Mouse (Mus musculus) MEL (cell line): ENCODE data around the gene Gm10778.

Experiments used
- EP300 ChIP-seq, 2 experiments: IDR thresholded peaks; 2 replicates each; pipeline ENCODE4 v1.6.1; 2011; ENCODE audit warnings: improper control_type of control experiment in 2 of 2, low read length in 2 of 2, low read depth in 1 of 2, mild to moderate bottlenecking in 1 of 2
- POLR2A ChIP-seq, 2 experiments: IDR thresholded peaks; 2 replicates each; pipeline ENCODE4 v1.6.1; 2011 to 2012; ENCODE audit warnings: low read length in 2 of 2, mild to moderate bottlenecking in 2 of 2, control low read depth in 1 of 2, improper control_type of control experiment in 1 of 2, low read depth in 1 of 2, moderate library complexity in 1 of 2; ENCODE audit not compliant: control insufficient read depth in 1 of 2, insufficient read depth in 1 of 2, poor library complexity in 1 of 2
- TCF12 ChIP-seq: IDR thresholded peaks from 2 replicates; pipeline ENCODE4 v1.6.1; 2014; ENCODE audit warnings: low read depth, mild to moderate bottlenecking, inconsistent platforms, low read length, improper control_type of control experiment, moderate library complexity
- ZMIZ1 ChIP-seq: IDR thresholded peaks from 2 replicates; pipeline ENCODE4 v1.6.1; 2012; ENCODE audit warnings: low read depth, mild to moderate bottlenecking, inconsistent platforms, low read length, improper control_type of control experiment, moderate library complexity

DNA sequence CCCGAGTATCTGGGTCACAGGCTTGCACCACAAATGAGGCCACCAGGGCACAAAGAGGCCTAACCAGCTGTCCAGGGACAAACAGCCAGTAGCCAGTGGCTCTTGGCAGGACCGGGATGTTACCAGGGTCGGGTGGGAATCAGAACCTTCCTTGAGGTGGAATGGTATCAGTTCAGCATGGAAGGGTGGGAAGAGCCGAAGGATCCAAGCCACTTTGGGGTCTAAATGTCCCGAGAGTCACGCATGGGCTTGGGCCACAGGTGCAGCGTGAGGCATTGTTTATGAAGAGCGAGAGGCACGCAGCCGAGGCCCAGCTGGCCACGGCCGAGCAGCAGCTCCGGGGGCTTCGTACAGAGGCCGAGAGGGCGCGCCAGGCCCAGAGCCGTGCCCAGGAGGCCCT lies 4.1 kb upstream of the Gm10778 start:
- TF ChIP-seq TCF12 (no peak), POLR2A (IDR thresholded peaks at IDR 0.05; ENCODE audit: control insufficient read depth in 1 of 2, insufficient read depth in 1 of 2, low read depth in 1 of 2, low read length in 2 of 2, poor library complexity in 1 of 2) (no peak), ZMIZ1 (no peak), EP300 (IDR thresholded peaks at IDR 0.05; ENCODE audit: low read depth in 1 of 2, low read length in 2 of 2) (no peak)
